Mouse (Mus musculus): Measurements from ENCODE around the gene Snd1.

GRCm38 (mm10) chr6:28450481-28450880, 24.5 kb upstream of the Snd1 start:
- TF ChIP-seq CTCF (IDR thresholded peaks at IDR 0.05; ENCODE audit: low read depth) (no peak), EP300 (IDR thresholded peaks at IDR 0.05; ENCODE audit: low read depth) (no peak)

All from liver, postnatal 0 days (tissue).